ENCODE assay signal across 8 mouse cellular contexts in the genomic region with DNA sequence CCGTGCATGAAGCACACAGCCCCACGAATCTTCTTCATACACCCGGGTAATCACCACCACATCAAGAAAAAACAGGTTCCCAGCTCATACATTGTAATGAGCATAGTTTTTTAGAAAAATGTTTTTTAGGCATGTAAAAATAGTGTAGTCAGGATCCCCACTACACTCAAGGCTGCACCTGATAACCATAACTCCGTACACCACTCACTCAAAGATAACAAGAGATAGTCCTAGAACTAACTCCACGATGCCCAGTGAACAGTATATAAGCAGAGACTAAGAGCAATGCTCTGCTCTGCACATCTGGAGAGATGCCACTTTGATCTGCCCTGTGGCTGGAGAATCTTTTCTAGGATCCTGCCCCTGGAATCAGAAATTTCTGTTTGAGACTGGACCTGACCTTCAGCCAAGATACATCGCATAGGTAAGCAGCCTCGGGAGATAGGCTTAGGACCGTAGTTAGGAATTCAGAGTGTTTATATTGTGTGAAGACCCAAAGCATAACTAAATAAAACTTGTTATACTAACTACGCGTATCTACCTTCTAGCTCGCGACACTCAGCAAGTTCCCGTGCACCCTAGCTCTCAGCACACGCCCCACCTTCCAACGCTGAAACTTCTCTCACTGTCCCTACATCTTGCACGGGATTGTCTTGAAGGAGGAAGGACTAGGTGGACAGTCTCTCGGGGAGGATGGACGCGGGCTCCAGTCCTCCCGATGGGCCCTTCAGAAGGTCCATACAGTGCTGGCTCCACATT. TPM values are rescaled to one million over a fixed set of nuclear protein-coding genes. Genes with fewer than 3 reads are reported as not detected.
DNase-seq lines count a peak whose midpoint lies in the region; ATAC-seq lines count a peak whose summit lies in the region.

No protein-coding gene starts in this region.

- peaks cover 14% of the 10 kb centered on the region for H3K4me1 ChIP-seq in heart, embryonic 16.5 days (ENCODE audit: control insufficient read depth, insufficient read depth, low read length)
- peaks cover 24% of the 10 kb centered on the region for H3K4me1 ChIP-seq in liver, embryonic 16.5 days (ENCODE audit: control insufficient read depth, low read depth, low read length)

- no peaks in the 10 kb centered on the region for H3K27me3 ChIP-seq in heart, embryonic 16.5 days (ENCODE audit: control insufficient read depth, insufficient read depth, low read length)
- peaks cover 5% of the 10 kb centered on the region; the same call in 1 of the 2 replicates for H3K27me3 ChIP-seq in liver, embryonic 16.5 days (ENCODE audit: control insufficient read depth, insufficient read depth, low read depth, low read length)

- peak; percentile 8 for DNase-seq in kidney, postnatal 10 days
- no peak for DNase-seq in kidney, postnatal 14 days
- DNase-seq in c-Kit-negative CD71-positive TER-119-positive erythroid progenitor cells, embryonic 14.5 days (ENCODE audit: low read depth, low spot score) = peak; percentile 43
- DNase-seq in adrenal gland, adult 8-10 months = no peak
- DNase-seq in adrenal gland, postnatal 14 days = no peak

- peak; percentile 3; the same call in 1 of the 2 replicates for ATAC-seq in heart, embryonic 16.5 days (replicated peaks; ENCODE audit: extremely low read depth, insufficient read depth, low FRiP score)
- peak; percentile 14 for ATAC-seq in liver, embryonic 16.5 days (ENCODE audit: low read depth)
- ATAC-seq in frontal cortex, adult (ENCODE audit: low TSS enrichment) = no peak; the same call in 1 of the 2 replicates

- no peaks in the 10 kb centered on the region for H3K36me3 ChIP-seq in heart, embryonic 16.5 days (ENCODE audit: control insufficient read depth, insufficient read depth)
- H3K36me3 ChIP-seq in liver, embryonic 16.5 days (ENCODE audit: control insufficient read depth, insufficient read depth) = no peaks in the 10 kb centered on the region

- WGBS in heart, embryonic 16.5 days = 13% methylated on average over 20 of the region's 20 CpGs
- WGBS in liver, embryonic 16.5 days (ENCODE audit: insufficient replicate concordance) = 6% methylated on average over 20 of the region's 20 CpGs

- peak overlapping the region; percentile 75 for H3K4me2 ChIP-seq in heart, embryonic 16.5 days (ENCODE audit: low read depth, low read length)
- peak overlapping the region; percentile 91 for H3K4me2 ChIP-seq in liver, embryonic 16.5 days (ENCODE audit: low read depth, low read length)

- H3K9ac ChIP-seq in heart, embryonic 16.5 days (ENCODE audit: low read length) = peak overlapping the region; percentile 87
- H3K9ac ChIP-seq in liver, embryonic 16.5 days (ENCODE audit: low read depth, low read length) = peak overlapping the region; percentile 83

- peak overlapping the region; percentile 99 for H3K4me3 ChIP-seq in heart, embryonic 16.5 days (ENCODE audit: low read length)
- peak overlapping the region; percentile 74 for H3K4me3 ChIP-seq in liver, embryonic 16.5 days (ENCODE audit: low read depth, low read length)

- H3K27ac ChIP-seq in heart, embryonic 16.5 days (ENCODE audit: low read length) = peak overlapping the region; percentile 84
- H3K27ac ChIP-seq in liver, embryonic 16.5 days (ENCODE audit: low read length) = peak overlapping the region; percentile 84

- H3K9me3 ChIP-seq in heart, embryonic 16.5 days (replicated peaks; ENCODE audit: control insufficient read depth, low read length) = no peaks in the 10 kb centered on the region
- H3K9me3 ChIP-seq in liver, embryonic 16.5 days (replicated peaks; ENCODE audit: control insufficient read depth, low read length) = no peaks in the 10 kb centered on the region

RNA-seq across cellular contexts. Expression of a gene that starts 0.9 kb away (rescaled TPM):
- 43.4 and 47.2 TPM in 2 replicates for polyA plus RNA-seq in heart, embryonic 16.5 days (2015; fragmentation: Nextera tagmentation; extraction: Ambion mirVana)
- 20.4 and 25.1 TPM in 2 replicates for polyA plus RNA-seq in liver, embryonic 16.5 days (2015; fragmentation: Nextera tagmentation; extraction: Ambion mirVana)
- 10 to 100 TPM; 47.6 to 64.2 (median 57.0) TPM for total RNA-seq in adrenal gland, adult 8-10 months (2022)
- 50.2 and 58.3 TPM in 2 replicates for total RNA-seq in adrenal gland, postnatal 14 days (2021)

Comparison
In these comparisons a context has a peak if more than half of its experiments do, and no peak if none do; other contexts are left out.
1. DNase-seq: peak in kidney, postnatal 10 days (single experiment) and c-Kit-negative CD71-positive TER-119-positive erythroid progenitor cells, embryonic 14.5 days (single experiment); none in kidney, postnatal 14 days (single experiment), adrenal gland, adult 8-10 months (single experiment) and adrenal gland, postnatal 14 days (single experiment).